Mouse (Mus musculus) liver, postnatal 0 days (tissue): Measurements from ENCODE around the gene Lekr1. TPM values are rescaled to one million over a fixed set of nuclear protein-coding genes. Genes with fewer than 3 reads are reported as not detected.

Experiments
- ATAC-seq: fragments of 200-750 bp; cut with Nextera tagmentation; 2 replicates; pipeline ENCODE4 v1.8.0; 2017; ENCODE audit warnings: mild to moderate bottlenecking, moderate library complexity
- DNase-seq: peaks from one replicate; pipeline ENCODE4 v3.0.0-alpha.2; 2016
- H3K27ac ChIP-seq: fragments of 300-500 bp; sonication (generic); 2 replicates; pipeline ENCODE4 v1.5.1; 2014; ENCODE audit warnings: antibody characterized with exemption, moderate library complexity, mild to moderate bottlenecking, low read depth
- H3K27me3 ChIP-seq: fragments of 300-500 bp; sonication (generic); 2 replicates; pipeline ENCODE4 v1.6.1; 2014; ENCODE audit warnings: low read length, control low read depth, mixed read lengths; ENCODE audit not compliant: insufficient read depth
- H3K36me3 ChIP-seq: fragments of 300-500 bp; sonication (generic); replicated peaks from 2 replicates; pipeline ENCODE4 v1.6.1; 2014; ENCODE audit warnings: mild to moderate bottlenecking, control low read depth, low read length, moderate library complexity, mixed read lengths; ENCODE audit not compliant: insufficient read depth
- H3K4me1 ChIP-seq: fragments of 300-500 bp; sonication (generic); 2 replicates; pipeline ENCODE4 v1.6.1; 2014; ENCODE audit warnings: antibody characterized with exemption, mild to moderate bottlenecking, control low read depth; ENCODE audit not compliant: insufficient read depth
- H3K4me2 ChIP-seq: fragments of 300-500 bp; sonication (generic); 2 replicates; pipeline ENCODE4 v1.6.1; 2014; ENCODE audit warnings: low read depth, mild to moderate bottlenecking, low read length, moderate library complexity, mixed read lengths
- H3K4me3 ChIP-seq: fragments of 300-500 bp; sonication (generic); 2 replicates; pipeline ENCODE4 v1.5.1; 2014; ENCODE audit warnings: low read depth, low read length
- H3K9ac ChIP-seq: fragments of 300-500 bp; sonication (generic); replicated peaks from 2 replicates; pipeline ENCODE4 v1.6.1; 2014; ENCODE audit warnings: mild to moderate bottlenecking, moderate library complexity
- H3K9me3 ChIP-seq: fragments of 300-500 bp; sonication (generic); 2 replicates; pipeline ENCODE4 v1.6.1; 2016; ENCODE audit warnings: mild to moderate bottlenecking, control low read depth, low read length, mixed read lengths
- CTCF ChIP-seq: sonication (generic); IDR thresholded peaks from 2 replicates; pipeline ENCODE4 v1.5.1; 2016; ENCODE audit warnings: antibody characterized with exemption, low read depth
- EP300 ChIP-seq: IDR thresholded peaks from 2 replicates; pipeline ENCODE4 v1.6.1; 2016; ENCODE audit warnings: antibody characterized with exemption, low read depth, mild to moderate bottlenecking
- WGBS: fragments of 180-500 bp; shearing (Covaris S2); extraction: QIAGEN DNeasy Blood & Tissue Kit; methylation state at CpG from one replicate; pipeline ENCODE4 v1.1.7; 2014; ENCODE audit not compliant: insufficient replicate concordance; 5-methylcytosine and 5-hydroxymethylcytosine counted together
- polyA plus RNA-seq: library from polyadenylated mRNA; unstranded; fragments of >200 nt; fragmentation: Nextera tagmentation; extraction: Ambion mirVana; gene quantifications from 2 replicates; pipeline ENCODE4 v1.2.1, GENCODE M21; 2015

Gene Lekr1
- polyA plus RNA-seq, 1 experiment from 2014 or later: 1.0 TPM

DNA sequence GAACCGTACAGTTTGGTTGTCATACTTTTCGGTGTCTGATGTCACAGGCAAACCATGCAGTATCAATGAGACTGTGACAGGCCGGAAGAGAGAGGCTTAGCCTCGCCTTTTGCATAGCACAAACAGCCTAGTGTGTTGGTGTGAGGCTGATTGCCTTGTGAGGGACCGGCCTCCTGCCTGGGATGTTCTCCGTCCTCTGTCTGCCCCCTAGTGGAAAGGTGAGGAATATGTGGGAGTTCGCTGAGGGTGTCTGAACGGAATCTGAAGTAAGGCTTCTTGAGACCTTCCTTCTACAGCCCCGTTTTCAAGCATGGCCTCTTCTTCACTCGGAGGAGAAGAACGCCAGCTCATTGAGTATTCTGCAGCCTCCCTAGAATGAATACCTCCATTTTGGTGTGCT is 197.3 kb downstream of the Lekr1 start:
- no peaks in the 10 kb centered on the region for H3K27me3 ChIP-seq
- no peaks in the 10 kb centered on the region for H3K9me3 ChIP-seq
- 3% methylated on average over 11 of the region's 11 CpGs for WGBS
- H3K36me3 ChIP-seq: no peaks in the 10 kb centered on the region
- H3K9ac ChIP-seq: no peak overlapping the region
- H3K4me1 ChIP-seq: peaks cover 7% of the 10 kb centered on the region
- TF ChIP-seq CTCF (peak; percentile 97), EP300 (no peak)
- peak; percentile 73 for DNase-seq
- H3K4me3 ChIP-seq: no peak overlapping the region
- H3K4me2 ChIP-seq: 0 out of 2 replicates have a peak overlapping the region, but pooled peaks have one; percentile 18
- no peak overlapping the region for H3K27ac ChIP-seq
- peak; percentile 64 for ATAC-seq

GRCm38 (mm10) chr3:65863762-65864377 is 197.8 kb downstream of the Lekr1 start:
- WGBS: 57% methylated on average over 16 of the region's 16 CpGs
- Histone ChIP-seq H3K27ac (no peak overlapping the region), H3K9ac (no peak overlapping the region), H3K4me1 (peaks cover 5% of the 10 kb centered on the region), H3K4me3 (no peak overlapping the region), H3K27me3 (no peaks in the 10 kb centered on the region), H3K4me2 (0 out of 2 replicates have a peak overlapping the region, but pooled peaks have one; percentile 18), H3K36me3 (no peaks in the 10 kb centered on the region), H3K9me3 (no peaks in the 10 kb centered on the region)
- TF ChIP-seq CTCF (no peak), EP300 (no peak)
- no peak for ATAC-seq
- DNase-seq: no peak

GRCm38 (mm10) chr3:65868931-65869330 is 202.9 kb downstream of the Lekr1 start:
- H3K27ac ChIP-seq: no peak overlapping the region
- TF ChIP-seq CTCF (no peak), EP300 (no peak)
- H3K9me3 ChIP-seq: no peaks in the 10 kb centered on the region
- H3K27me3 ChIP-seq: no peaks in the 10 kb centered on the region
- H3K4me3 ChIP-seq: no peak overlapping the region
- DNase-seq (no peak), ATAC-seq (no peak)
- 77% methylated on average over 8 of the region's 8 CpGs for WGBS
- H3K9ac ChIP-seq: no peak overlapping the region
- no peaks in the 10 kb centered on the region for H3K4me1 ChIP-seq
- H3K36me3 ChIP-seq: no peaks in the 10 kb centered on the region
- no peak overlapping the region for H3K4me2 ChIP-seq

GRCm38 (mm10) chr3:65869724-65870123 is 203.7 kb downstream of the Lekr1 start:
- WGBS: 64% methylated on average over 6 of the region's 6 CpGs
- Histone ChIP-seq H3K4me2 (no peak overlapping the region), H3K9ac (no peak overlapping the region), H3K4me3 (no peak overlapping the region), H3K4me1 (no peaks in the 10 kb centered on the region), H3K27ac (no peak overlapping the region), H3K27me3 (no peaks in the 10 kb centered on the region), H3K36me3 (no peaks in the 10 kb centered on the region), H3K9me3 (no peaks in the 10 kb centered on the region)
- ATAC-seq (no peak), DNase-seq (no peak)
- TF ChIP-seq EP300: no peak

DNA sequence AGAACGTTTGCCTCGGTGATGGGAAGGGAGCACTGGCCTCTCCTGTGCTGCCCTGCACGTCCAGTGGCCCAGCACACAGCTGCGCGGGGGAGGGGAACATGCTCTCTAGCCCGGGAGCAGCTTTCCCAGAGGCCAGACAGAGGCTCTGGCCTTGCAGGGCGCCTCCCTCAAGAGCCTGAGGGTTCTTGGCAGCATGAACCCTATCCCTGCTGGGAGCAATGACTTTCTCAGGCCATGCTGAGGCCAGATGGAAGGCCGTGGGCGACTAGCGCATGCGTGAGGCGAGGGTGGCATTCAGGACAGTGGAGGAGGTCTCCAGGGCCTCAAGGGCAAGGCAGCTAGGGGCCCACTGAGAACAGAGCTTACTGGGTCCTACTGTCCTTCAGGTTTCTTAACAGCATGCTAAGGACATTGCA is 205.2 kb downstream of the Lekr1 start:
- Histone ChIP-seq H3K9ac (no peak overlapping the region), H3K4me1 (no peaks in the 10 kb centered on the region), H3K4me3 (no peak overlapping the region), H3K27ac (no peak overlapping the region), H3K27me3 (no peaks in the 10 kb centered on the region), H3K36me3 (no peaks in the 10 kb centered on the region), H3K9me3 (no peaks in the 10 kb centered on the region), H3K4me2 (no peak overlapping the region)
- WGBS: 33% methylated on average over 12 of the region's 12 CpGs
- DNase-seq (peak; percentile 31), ATAC-seq (peak; percentile 35; the same call in 1 of the 2 replicates)
- no peak for TF ChIP-seq EP300
- no peak for TF ChIP-seq CTCF

GRCm38 (mm10) chr3:65871609-65872272 is 205.7 kb downstream of the Lekr1 start:
- ATAC-seq: no peak
- WGBS: 56% methylated on average over 10 of the region's 10 CpGs
- Histone ChIP-seq H3K27ac (no peak overlapping the region), H3K9me3 (no peaks in the 10 kb centered on the region), H3K4me1 (no peaks in the 10 kb centered on the region), H3K4me2 (no peak overlapping the region), H3K9ac (no peak overlapping the region), H3K4me3 (no peak overlapping the region), H3K36me3 (no peaks in the 10 kb centered on the region), H3K27me3 (no peaks in the 10 kb centered on the region)
- TF ChIP-seq CTCF: no peak
- TF ChIP-seq EP300: no peak
- no peak for DNase-seq
